Mouse (Mus musculus) forebrain, postnatal 0 days (tissue): ENCODE data around the gene Gm5800. TPM values are rescaled to one million over a fixed set of nuclear protein-coding genes. Genes with fewer than 3 reads are reported as not detected.

Experiments
- ATAC-seq: fragments of 200-750 bp; cut with Nextera tagmentation; 2 replicates; pipeline ENCODE4 v1.8.0; 2017; ENCODE audit warnings: mild to moderate bottlenecking, moderate library complexity
- DNase-seq: peaks from one replicate; pipeline ENCODE4 v3.0.0-alpha.2; 2015
- H3K27ac ChIP-seq: fragments of 300-500 bp; sonication (generic); 2 replicates; pipeline ENCODE4 v1.5.1; 2014; ENCODE audit warnings: low read depth, mild to moderate bottlenecking, antibody characterized with exemption, low read length, moderate library complexity, mixed read lengths
- H3K27me3 ChIP-seq: fragments of 300-500 bp; sonication (generic); 2 replicates; pipeline ENCODE4 v1.6.1; 2014; ENCODE audit warnings: mild to moderate bottlenecking, low read length, mixed read lengths; ENCODE audit not compliant: insufficient read depth
- H3K36me3 ChIP-seq: fragments of 300-500 bp; sonication (generic); 2 replicates; pipeline ENCODE4 v1.6.1; 2014; ENCODE audit warnings: mild to moderate bottlenecking, moderate library complexity; ENCODE audit not compliant: insufficient read depth
- H3K4me1 ChIP-seq: fragments of 300-500 bp; sonication (generic); 2 replicates; pipeline ENCODE4 v1.6.1; 2014; ENCODE audit warnings: antibody characterized with exemption; ENCODE audit not compliant: insufficient read depth
- H3K4me2 ChIP-seq: fragments of 300-500 bp; sonication (generic); 2 replicates; pipeline ENCODE4 v1.6.1; 2014; ENCODE audit warnings: low read depth, mild to moderate bottlenecking, moderate library complexity
- H3K4me3 ChIP-seq: fragments of 300-500 bp; sonication (generic); 2 replicates; pipeline ENCODE4 v1.5.1; 2014; ENCODE audit warnings: low read depth, low read length, mixed read lengths
- H3K9ac ChIP-seq: fragments of 300-500 bp; sonication (generic); 2 replicates; pipeline ENCODE4 v1.6.1; 2014; ENCODE audit warnings: mild to moderate bottlenecking
- H3K9me3 ChIP-seq: fragments of 300-500 bp; sonication (generic); 2 replicates; pipeline ENCODE4 v1.6.1; 2016; ENCODE audit warnings: low read length
- CTCF ChIP-seq: sonication (generic); IDR thresholded peaks from 2 replicates; pipeline ENCODE4 v1.5.1; 2016; ENCODE audit warnings: antibody characterized with exemption, control low read depth, low read depth
- WGBS: fragments of 180-500 bp; shearing (Covaris S2); extraction: QIAGEN DNeasy Blood & Tissue Kit; methylation state at CpG from one replicate; pipeline ENCODE4 v1.1.7; 2014; 5-methylcytosine and 5-hydroxymethylcytosine counted together
- polyA plus RNA-seq: library from polyadenylated mRNA; unstranded; fragments of >200 nt; fragmentation: Nextera tagmentation; extraction: Ambion mirVana; gene quantifications from 2 replicates; pipeline ENCODE4 v1.2.1, GENCODE M21; 2015
- total RNA-seq: library from RNA; depleted of rRNA; stranded (reverse); fragments of >200 nt; gene quantifications from 2 replicates; pipeline ENCODE4 v1.2.3, GENCODE M21; 2014; rRNA removed

Gm5800 gene
- total and polyA plus RNA-seq, 2 experiments from 2014 or later, result not detected

- no peaks in the 10 kb centered on the region for H3K27me3 ChIP-seq
- WGBS, result 87% methylated on average over 5 of the region's 5 CpGs
- H3K27ac ChIP-seq, result no peak overlapping the region
- H3K9me3 ChIP-seq, result no peaks in the 10 kb centered on the region
- DNase-seq, result no peak
- no peak for ATAC-seq
- H3K4me3 ChIP-seq, result no peak overlapping the region
- H3K4me1 ChIP-seq, result no peaks in the 10 kb centered on the region
- H3K4me2 ChIP-seq, result no peak overlapping the region
- TF ChIP-seq CTCF, result no peak
- no peak overlapping the region for H3K9ac ChIP-seq
- no peaks in the 10 kb centered on the region for H3K36me3 ChIP-seq
Measured at GRCm38 (mm10) chr14:51677269-51677668, 39.7 kb downstream of the Gm5800 start.

Other genes with a start within 250 kb of the Gm5800 start
- gene Gm5622, start 164.4 kb downstream of the Gm5800 start, total RNA-seq, result not detected in 2 replicates
- not detected in 2 replicates for gene Gm5622, start 164.4 kb downstream of the Gm5800 start, polyA plus RNA-seq
- not detected in 2 replicates for gene Gm17175, start 143.1 kb downstream of the Gm5800 start, total RNA-seq
- not detected in 2 replicates for gene Gm17175, start 143.1 kb downstream of the Gm5800 start, polyA plus RNA-seq
- not detected in 2 replicates for gene Gm17174, start 125.0 kb downstream of the Gm5800 start, total RNA-seq
- not detected in 2 replicates for gene Gm17174, start 125.0 kb downstream of the Gm5800 start, polyA plus RNA-seq
- gene Gm17078, start 105.9 kb downstream of the Gm5800 start, total RNA-seq, result not detected in 2 replicates
- gene Gm17078, start 105.9 kb downstream of the Gm5800 start, polyA plus RNA-seq, result not detected in 2 replicates
- gene Gm4181, start 81.5 kb downstream of the Gm5800 start, total RNA-seq, result not detected in 2 replicates
- not detected in 2 replicates for gene Gm4181, start 81.5 kb downstream of the Gm5800 start, polyA plus RNA-seq
- not detected in 2 replicates for gene Gm17079, start 21.7 kb downstream of the Gm5800 start, total RNA-seq
- gene Gm17079, start 21.7 kb downstream of the Gm5800 start, polyA plus RNA-seq, result not detected in 2 replicates
- not detected in 2 replicates for gene Ang4, start 56.4 kb upstream of the Gm5800 start, total RNA-seq
- gene Ang4, start 56.4 kb upstream of the Gm5800 start, polyA plus RNA-seq, result not detected in 2 replicates
- gene AY358078, start 82.9 kb upstream of the Gm5800 start, total RNA-seq, result not detected in 2 replicates
- not detected in 2 replicates for gene AY358078, start 82.9 kb upstream of the Gm5800 start, polyA plus RNA-seq
- not detected in 2 replicates for gene Ear6, start 136.5 kb upstream of the Gm5800 start, total RNA-seq
- gene Ear6, start 136.5 kb upstream of the Gm5800 start, polyA plus RNA-seq, result not detected in 2 replicates
- gene Mettl17, start 167.7 kb upstream of the Gm5800 start, total RNA-seq, result 47.4 and 49.5 TPM in 2 replicates
- 47.5 and 54.5 TPM in 2 replicates for gene Mettl17, start 167.7 kb upstream of the Gm5800 start, polyA plus RNA-seq
- gene Slc39a2, start 175.7 kb upstream of the Gm5800 start, total RNA-seq, result 2.5 and 3.1 TPM in 2 replicates
- 0.29 and 0.39 TPM in 2 replicates for gene Slc39a2, start 175.7 kb upstream of the Gm5800 start, polyA plus RNA-seq
- 284 and 326 TPM in 2 replicates for gene Ndrg2, start 197.0 kb upstream of the Gm5800 start, total RNA-seq
- gene Ndrg2, start 197.0 kb upstream of the Gm5800 start, polyA plus RNA-seq, result 210 and 297 TPM in 2 replicates
- not detected in 2 replicates for gene Tppp2, start 201.2 kb upstream of the Gm5800 start, total RNA-seq
- gene Tppp2, start 201.2 kb upstream of the Gm5800 start, polyA plus RNA-seq, result not detected in 2 replicates
- gene Rnase13, start 205.6 kb upstream of the Gm5800 start, total RNA-seq, result not detected in 2 replicates
- gene Rnase13, start 205.6 kb upstream of the Gm5800 start, polyA plus RNA-seq, result not detected in 2 replicates